Mouse (Mus musculus) cerebellum, adult 11-12 months (tissue): ENCODE data around the gene Kpna6.

ENCODE experiments used
- DNase-seq: peaks from one replicate; pipeline ENCODE4 v3.0.0; 2022

Kpna6 gene

DNA sequence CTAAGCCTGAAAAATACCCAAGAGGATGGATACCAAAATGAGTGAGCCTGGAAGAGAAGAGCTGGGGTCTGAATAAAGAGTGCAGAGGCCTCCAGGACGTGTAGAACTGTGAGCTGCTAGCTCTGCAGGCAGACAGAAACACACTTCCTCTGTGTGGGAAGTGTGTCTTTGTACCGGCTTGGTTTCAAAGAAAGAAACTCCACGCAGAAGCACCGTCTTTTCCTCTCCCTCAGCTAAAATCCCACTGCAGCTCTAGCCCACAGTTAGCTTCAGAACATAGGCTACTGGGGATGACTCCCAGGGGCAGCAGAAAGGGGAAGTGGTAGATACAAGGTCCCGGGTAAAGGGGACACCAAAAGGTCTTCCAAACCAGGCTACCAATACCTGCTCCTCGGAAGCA is 27.4 kb downstream of the Kpna6 start:
- no peak for DNase-seq

DNA sequence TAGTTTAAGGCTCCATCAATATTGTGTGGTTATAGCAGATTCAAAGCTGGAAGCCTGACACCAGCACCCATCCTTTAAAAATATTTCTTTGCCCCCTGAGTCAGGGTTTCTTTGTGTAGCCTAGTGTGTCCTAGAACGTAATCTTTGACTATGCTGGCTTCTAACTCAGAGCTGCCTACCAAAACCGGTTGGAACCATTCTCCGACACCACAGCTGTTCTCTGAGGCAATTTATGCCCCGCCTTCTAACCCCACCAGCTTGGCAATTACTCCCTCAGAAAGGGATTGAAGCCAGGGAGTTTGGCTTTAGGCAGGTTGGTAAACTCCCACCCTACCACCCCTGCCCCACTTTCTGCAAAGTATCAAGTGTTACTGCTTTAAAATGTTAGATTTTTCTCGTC is 30.8 kb downstream of the Kpna6 start:
- peak; percentile 63 for DNase-seq

DNA sequence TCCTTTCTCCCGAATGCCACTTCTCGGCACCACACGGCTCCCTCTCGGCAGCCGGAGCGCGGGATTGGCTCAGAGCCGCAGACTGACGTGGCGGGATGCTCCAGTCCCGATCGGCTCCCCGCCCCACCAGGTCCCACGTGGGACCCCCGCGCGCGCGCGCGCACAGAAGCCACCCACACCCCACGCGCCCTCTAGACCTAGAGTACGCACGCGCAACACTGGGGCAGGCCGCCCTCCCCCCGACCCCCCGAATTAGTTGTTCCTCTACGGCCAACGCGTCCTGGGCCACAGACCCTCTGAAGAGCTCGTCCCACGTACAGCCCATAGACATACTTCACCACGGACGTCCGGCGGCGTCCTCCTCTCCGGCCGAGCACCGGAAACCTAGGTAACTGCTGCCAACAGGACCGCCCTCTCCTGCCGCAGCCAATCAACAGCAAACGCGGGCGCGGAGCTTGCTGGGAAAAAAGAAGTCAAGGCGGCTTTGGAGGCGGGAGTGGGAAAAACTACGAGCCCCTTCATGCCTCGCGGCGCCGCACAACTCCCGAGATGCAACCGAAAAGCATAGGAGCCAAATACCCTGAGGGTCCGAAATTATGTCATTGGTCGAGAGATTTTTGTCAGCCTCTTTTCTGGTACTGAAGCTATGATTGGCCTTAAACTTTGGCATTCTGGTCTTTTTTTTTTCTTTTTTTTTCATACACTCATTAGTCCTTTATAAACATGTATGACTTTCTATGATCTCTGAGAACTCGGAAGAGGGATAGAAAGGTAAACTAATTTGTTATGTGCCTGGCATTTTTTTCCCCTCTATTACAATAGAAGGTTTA is 31.7 kb downstream of the Kpna6 start, which contains the start of gene Txlna:
Txlna (minus strand) TSS at position 428 of the 830 bp plus-strand sequence.
- DNase-seq: peak; percentile 98

DNA sequence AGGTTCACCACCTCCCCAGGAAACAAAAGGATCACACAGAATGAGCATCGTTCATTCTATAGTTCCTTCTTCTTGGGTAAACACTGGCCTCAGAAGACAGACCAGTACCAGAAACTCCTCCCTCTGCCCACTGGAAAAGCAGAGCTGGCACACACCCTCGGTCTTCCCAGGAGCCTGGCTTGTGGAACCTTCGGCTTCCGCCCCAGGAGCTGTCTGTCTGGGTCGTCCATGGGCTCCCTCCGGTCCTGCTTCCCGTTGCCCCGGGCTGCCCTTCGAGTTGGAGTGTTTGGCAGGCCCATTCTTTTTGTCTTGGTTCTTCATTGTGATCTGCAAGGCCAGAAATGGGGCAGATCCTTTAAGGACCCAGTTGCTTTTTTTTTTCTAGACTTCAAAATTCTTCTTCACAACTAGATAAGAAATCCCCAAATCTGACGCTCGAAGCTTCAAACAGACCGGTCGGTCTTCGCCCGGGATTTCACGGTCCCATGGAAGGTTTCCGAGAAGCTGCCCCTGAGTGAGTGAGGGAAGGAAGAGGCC is 32.4 kb downstream of the Kpna6 start:
- peak; percentile 77 for DNase-seq

DNA sequence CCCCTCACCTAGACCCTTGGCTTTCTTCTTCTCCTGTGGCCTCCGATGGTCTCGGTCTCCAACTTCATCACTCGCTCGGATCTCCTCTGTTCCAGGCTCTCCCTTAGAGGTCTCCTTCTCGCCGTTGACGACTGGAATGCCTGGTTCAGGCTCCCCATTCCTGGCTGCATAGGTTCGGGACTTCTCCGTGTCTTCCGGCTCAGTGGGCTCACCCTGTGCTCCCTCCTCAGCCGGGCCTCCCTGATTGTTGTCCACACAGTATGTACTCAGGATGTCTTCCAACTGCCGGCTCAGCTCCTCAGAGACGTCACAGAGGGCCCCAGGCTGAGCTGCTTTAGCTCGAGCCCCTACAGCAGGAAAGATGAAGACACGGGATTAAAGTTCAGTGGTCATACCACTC is 33.3 kb downstream of the Kpna6 start:
- DNase-seq: peak; percentile 50

DNA sequence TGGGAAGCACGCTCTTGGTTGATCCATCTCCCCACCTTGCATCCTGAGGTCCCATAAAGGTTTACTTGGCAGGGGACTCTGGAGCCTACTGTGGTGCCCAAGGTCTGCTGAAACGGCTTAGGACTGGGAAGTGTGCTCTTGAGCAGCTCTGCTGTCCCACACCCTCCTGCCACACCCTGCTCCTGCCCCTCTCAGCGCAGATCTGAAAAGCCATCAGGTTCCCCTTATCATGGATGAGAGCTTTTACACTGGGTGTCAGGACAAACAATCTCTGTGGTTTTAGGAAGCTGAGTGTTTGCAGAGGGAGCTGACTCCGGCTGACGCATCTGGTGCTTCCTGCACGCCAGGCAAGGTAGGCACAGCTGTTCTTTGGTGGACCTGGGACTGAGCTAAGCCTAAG is 38.7 kb downstream of the Kpna6 start:
- no peak for DNase-seq

DNA sequence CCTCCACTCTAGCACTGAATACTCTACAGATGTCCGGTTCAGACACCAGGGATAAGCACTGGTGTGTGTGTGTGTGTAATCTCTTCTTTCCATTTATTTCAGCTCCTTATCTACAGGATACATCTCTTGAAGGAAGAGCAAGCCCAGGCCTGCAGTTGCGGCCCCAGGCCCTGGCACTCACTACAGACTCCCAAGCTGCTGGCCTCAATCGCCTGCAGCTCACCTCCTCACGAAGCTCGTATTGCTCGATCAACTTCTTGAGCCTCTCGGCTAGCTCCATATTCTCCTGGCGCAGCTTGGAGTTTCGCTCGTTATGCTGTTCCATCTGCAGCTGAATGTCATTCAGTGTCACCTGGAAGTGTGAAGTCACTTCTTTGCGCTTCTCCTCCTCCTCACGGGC is 40.7 kb downstream of the Kpna6 start:
- DNase-seq: no peak

DNA sequence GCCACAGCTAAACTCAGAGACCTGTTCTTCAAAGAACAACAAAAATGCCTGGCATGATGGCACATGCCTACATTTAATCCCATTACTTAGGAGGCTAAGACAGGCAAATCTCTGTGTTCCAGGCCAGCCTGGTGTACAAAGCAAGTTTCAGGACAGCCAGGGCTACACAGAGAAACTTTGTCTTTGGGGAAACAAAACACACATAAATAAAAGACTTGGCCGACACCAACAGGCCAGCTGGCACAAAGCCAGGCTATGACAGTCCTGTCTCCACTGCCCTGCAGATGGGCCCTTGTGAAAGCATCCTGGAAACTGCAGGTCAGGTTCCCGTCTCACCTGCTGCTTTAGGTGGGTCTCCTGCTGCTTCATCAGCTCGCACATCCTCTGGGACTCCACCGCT is 41.6 kb downstream of the Kpna6 start:
- DNase-seq: peak; percentile 56

DNA sequence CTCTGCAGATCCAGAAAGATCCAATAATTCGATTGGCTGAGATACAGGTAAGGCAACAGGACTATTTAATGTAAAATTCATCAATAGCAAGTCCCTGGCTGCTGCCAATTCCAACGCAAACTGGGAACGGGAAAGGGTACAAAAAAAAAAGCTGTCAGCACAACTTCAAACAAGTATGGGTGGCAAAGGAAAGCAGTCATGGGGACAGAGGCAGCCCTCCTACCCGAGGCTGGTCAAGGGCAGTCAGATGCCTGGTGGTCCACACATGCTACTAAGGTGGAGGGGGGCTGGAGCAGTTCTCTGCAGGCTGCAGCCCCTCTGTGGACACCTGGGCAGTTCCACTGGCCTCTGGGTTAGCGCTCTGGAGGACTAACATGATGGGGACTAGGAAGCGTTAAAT is 46.5 kb downstream of the Kpna6 start:
- DNase-seq: peak; percentile 51

DNA sequence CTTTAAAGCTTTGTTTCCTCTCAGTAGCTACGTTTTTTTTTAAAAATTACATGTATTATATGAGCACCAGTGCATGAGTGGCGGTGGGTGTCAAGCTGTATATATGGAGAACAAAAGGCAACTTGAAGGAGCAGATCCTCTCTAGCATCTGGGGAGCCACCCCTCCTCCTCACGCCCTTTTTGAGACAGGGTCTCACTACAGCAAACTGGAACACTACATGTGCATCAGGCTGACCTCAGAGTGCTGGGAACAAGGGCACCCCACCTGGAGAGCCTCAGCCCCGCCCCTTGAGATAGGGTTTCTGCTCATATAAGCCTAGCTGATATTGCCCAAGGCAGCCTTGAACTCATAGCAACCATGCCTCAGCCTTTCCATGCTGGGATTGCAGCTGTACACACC is 47.1 kb downstream of the Kpna6 start:
- DNase-seq: peak; percentile 56

DNA sequence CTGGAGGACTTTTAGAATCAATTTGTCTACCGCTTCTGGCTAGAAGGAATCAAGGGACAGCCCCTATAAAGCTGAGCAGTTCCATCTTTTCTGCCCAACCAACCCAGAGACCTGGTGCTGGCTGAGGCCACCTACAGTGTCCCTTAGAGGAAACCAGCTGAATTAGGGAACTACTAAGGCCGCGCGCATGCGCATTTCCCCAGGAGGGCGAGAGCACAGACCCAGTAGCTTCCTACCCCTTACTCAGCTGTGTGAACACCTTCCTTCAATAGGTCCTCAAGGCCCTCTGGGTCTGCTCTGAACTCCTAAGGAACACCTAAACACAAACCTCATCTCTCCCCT is 47.6 kb downstream of the Kpna6 start:
- peak; percentile 81 for DNase-seq

DNA sequence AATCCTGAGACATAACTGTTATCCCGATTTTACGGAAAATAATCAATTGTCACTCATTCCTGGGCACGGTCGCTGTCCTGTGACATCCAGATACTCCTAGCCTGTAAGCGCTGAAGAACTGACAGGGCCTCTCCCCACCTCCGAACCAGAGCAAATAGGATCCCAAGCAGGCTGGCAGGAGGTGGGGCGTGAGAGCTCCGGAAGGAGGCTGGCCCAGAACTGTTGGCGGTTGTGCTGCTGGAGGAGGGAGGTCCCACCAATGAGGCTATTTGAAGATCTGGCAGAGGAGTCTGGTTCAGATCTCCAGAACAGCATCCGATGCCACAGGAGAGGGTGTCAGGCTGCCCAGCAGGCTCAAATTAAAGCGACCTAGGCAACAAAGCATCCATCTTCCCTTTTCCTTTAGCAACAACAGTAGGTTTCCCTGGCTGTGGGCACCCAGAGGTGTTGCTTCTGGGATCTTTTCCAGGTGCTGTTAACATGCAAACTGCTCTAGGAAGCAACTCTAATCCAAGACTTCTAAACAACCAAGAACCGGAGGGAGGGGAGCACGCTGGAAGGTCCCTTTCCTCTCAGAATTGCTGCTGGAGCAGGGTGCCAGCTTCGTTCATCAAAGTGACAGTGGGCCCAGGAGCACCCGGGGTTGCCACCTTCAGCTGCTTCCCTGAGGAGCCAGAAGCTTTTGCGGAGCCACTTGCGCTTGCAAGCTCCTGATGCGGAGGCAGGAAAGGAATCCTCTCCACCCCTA is 48.1 kb downstream of the Kpna6 start:
- peak; percentile 96 for DNase-seq

DNA sequence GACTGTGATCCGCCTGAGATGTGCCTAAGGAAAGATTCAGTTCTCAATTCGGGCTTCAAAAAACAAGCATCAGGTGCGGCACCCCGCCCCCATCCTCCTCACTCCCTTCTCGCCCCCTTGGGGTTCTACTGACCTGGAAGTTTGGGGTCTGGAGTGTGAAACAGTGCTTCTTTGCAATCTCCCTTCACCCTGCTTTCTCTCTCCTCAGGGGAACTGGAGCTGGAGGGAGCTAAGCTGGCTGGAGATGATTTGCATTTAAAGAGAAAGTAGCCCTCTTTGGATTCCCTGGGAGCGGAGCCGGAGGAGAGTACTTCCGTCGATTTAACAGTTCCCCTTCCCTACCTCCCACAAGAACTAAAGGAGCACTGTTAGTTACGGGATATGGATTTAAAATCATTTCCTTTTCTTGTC is 48.9 kb downstream of the Kpna6 start, which contains the start of gene Ccdc28b:
Ccdc28b (minus strand) TSS at position 267 of the 411 bp plus-strand sequence.
- peak; percentile 70 for DNase-seq

DNA sequence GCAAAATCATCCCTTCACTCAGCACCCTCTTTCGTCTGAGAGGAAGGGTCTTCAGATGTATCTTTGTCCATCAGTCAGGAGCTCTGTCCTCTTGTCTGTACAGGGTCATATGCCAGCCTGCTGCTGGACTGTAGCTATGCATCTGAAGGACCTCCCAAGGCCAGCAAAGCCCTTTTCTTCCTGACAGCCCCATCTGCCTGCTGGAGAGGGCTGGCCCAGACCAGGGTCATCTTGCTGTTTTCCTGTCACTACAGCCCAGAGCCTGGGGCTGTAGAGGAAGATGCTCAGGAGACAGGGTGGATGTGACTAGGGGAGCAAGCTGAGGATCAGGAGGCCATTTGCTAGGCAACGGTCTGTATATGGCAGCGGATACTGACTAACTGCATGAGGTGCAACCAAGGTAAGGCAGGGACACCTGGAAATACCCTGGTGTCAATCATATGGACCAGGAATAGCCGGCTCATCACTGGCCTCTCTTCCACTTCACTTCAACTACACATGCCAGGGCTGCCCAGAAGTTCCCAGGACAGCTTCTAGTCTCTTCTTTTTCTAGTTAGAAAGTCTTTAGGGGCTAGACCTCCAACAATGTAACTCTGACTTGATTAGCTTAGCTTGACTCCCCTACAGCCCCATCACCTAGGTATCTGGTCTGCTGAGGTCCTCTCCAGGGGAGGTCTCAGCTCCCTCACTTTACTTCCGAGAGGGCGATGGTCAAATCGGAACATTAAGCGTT is 49.6 kb downstream of the Kpna6 start:
- DNase-seq: peak; percentile 65

DNA sequence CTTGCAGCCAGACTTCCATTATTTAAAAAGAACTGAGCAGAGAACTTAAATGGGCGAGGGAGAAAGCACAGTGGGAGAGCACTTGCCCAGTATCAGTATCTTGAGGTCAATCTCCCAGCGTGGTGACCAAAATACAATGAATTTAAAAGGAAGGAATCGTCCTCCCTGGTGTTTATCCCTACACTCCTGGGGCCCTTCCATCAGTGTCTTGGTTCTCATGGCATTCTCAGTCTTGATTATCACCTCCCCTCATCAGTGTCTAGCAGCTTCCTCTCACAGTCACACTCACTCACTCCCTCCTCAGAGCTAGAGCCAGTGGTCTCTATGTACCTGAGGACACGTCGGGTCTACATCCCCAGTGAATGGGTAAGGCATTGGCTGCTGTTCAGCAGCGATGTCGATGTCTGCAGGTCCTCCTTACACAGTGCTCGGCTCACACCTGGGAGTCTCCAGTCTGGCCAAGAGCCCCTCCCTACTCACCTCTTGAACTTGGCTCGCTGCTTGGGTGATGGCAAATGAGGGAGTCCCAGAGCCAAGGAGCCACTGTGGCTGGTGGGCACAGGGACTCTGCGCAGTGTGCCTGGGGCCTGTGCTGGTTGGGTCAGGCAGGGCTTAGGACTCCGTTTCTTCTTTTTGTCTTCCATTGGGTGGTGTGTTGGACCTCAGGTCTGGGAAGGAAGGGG is 50.3 kb downstream of the Kpna6 start:
- DNase-seq: peak; percentile 77

DNA sequence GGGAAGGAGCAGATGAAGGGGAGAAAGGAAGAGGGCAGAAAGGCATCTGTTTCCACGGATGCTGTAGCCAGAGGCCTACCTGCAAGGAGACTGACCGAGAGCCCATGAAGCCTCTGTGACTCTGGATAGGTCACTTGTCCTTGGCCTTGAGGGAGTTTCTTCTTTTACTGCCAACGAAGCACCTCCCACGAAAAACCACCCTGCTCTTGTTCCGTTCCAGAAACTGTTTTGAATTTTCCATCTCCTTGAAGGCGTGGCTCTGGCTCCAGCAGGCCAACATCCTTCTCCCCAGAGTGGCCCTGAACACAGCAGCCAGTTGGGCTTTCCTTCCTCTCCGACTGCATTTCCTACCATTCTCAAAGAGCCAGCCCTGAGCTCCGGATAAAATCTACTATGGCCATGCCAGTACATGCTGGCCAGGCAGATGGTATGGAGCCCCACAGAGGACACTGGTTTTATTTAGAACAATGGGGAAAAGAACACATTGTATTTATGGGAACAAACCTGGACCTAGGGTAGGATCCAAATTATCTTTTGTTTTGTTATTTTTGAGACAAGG is 51.2 kb downstream of the Kpna6 start:
- peak; percentile 85 for DNase-seq

DNA sequence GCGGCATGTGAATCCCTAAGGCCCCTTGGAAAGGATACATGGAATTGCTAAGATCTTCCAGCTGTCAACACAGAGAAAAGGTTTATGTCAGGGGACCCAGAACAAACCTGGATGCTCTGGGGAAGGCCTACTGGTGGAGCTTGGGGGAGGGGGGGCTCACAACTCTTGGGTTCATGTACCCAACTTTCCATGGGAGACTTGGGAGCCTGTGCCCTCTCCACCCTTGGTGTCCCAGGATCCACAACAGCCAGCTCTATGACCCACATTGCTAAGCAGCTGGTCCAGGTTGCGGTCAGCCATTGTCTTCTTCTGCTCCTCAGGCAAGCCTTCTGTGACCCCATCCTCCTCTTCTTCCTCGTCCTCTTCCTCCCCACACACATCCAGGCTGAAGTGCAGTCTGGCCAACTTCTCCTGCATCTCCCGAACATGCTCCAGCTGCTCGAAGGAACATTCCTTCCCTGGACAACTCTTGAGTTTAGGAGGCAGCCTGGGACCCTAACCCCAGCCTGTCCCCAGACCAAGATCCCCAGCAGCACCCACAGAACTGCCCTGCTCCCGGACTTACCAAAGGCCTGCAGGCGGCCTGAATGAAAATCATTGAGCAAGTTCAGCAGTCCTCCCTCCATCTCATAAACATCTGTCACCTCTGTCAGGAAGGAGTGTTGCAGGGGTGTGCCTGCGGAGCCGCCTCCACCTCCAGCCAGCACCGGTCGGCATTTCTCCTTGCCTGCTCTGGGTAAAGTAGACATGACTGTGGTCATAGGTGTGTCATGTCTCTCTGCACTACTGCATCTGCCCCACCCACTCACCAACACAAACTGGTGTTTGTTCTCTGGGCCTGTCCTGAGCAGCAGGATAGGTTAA is 51.9 kb downstream of the Kpna6 start:
- DNase-seq: peak; percentile 65

DNA sequence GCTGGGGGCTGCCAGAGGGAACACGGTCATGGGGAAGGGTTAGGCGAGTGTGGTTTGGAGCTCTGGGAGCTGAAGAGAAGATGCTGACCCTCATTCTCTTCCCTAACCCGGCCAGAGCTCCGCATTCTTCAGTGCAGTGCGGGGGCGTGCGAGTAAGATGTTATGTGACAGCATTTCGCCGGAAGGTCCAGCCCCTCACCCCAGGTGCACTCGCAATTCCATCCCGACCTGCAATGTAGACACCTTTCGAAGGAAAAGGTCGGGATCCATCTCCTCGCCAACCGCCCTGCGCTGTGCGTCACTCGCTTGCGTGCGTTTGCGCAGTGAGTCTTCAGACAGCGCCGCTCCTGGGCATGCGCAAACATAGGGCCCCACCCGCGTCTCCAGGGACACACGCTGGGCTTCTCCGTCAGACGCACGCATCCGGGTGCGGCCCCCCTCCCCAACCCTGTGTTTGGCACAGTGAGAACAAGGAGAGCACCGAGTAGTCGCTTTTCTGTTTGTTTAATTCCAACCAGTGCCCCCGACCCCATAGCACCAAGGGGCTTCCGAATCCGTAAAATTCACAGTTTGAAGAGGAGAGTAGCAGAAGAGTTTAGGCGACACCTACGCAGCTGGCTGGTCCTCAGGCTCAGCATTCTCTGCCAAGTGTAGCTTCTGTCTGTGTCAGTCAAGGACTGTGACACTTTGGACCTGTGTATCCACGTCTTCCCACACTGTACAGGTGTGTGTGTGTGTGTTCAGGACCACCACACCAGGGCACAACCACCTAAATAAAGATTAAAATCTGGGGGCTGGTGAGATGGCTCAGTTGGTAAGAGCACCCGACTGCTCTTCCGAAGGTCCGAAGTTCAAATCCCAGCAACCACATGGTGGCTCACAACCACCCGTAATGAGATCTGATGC is 53.5 kb downstream of the Kpna6 start, which contains the start of gene Iqcc:
Iqcc (minus strand) TSS at position 314 of the 906 bp plus-strand sequence.
- DNase-seq: peak; percentile 97

DNA sequence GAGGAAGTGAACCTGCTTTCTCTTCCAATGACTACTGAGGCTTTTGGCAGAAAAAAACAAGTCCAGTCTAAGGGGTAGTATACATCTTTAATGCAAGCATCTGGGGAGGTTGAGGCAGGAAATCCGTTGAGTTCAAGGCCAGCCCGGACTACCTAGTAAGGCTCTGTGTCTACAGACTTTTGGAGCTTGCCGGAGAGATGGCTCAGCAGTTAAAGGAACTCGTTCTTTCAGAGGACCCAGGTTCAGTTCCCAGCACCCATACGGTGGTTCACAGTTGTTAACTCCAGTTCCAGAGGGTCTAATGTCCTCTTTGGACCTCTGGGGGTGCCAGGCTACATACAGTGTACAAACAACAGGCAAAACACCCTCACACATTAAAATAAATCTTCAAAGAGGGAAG is 54.5 kb downstream of the Kpna6 start:
- DNase-seq: peak; percentile 55

DNA sequence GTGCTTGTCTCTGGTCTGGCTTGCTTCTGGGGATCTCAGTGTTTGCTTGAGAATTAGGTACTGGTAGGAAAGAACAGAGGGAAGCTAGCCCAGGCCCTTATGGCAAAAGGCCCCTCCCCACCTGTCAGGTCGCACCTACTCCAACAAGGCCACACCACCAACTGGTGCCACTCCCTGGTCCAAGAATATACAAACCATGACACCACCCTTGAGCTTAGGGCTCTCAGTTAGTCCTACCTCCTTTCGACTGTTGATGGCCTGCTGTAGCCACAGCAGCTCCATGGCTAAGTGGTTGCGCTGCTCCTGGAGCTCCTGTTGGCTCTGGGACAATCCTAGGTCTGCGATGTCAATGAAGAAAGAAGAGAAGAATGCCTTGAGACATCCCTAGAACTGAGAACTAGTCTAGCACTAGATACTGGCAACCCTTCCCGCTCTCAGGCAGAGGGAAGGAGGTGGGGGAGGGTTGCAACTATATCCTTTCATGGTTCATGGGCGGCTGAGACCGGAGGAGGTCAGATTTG is 55.4 kb downstream of the Kpna6 start:
- peak; percentile 50 for DNase-seq
